Mouse (Mus musculus): ENCODE measurements around the gene Arcn1.
A peak's percentile ranks its signal among the peaks of the same experiment; 100 is the strongest.

Arcn1 gene

DNA sequence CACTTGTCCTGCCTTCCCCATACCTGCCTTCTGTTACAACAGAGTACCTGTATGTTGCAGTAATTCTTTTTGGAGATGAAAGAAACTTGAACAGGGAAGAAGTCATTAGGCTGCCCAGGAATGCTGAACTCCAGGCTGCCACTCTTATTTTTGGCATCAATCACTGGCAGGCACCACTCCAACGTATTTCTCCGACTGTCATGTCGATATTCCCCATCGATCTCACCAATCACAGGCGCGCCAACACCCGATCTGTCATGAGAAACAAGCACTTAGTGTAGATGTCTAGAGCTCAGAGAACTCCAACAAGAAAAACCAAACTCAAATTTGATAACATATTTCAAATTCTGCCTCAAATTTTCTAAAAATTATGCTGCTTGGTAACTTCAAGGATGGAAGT, 22.3 kb downstream of the Arcn1 start:
- no peak for DNase-seq (ENCODE audit: low read depth, low spot score)

DNA sequence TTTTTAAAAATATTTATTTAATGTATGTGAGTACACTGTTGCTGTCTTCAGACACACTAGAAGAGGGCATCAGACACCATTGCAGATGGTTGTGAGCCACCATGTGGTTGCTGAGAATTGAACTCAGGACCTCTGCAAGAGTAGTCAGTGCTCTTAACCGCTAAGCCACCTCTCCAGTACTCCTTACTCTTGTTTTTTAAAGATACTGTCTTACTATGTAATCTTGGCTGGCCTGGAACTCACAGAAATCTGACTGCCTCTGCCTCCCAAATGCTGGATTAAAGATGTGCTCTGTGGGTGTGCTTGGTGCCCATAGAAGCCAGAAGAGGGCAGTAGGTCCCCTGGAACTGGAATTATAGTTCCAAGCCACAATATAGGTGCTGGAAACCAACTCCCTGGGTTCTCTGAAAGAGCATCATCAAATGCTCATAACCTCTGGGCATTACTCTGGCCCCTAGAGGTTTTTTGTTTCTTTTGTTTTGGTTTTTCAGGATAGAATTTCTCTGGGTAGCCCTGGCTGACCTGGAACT, 26.9 kb downstream of the Arcn1 start:
- no peak for DNase-seq (ENCODE audit: low read depth, low spot score)

DNA sequence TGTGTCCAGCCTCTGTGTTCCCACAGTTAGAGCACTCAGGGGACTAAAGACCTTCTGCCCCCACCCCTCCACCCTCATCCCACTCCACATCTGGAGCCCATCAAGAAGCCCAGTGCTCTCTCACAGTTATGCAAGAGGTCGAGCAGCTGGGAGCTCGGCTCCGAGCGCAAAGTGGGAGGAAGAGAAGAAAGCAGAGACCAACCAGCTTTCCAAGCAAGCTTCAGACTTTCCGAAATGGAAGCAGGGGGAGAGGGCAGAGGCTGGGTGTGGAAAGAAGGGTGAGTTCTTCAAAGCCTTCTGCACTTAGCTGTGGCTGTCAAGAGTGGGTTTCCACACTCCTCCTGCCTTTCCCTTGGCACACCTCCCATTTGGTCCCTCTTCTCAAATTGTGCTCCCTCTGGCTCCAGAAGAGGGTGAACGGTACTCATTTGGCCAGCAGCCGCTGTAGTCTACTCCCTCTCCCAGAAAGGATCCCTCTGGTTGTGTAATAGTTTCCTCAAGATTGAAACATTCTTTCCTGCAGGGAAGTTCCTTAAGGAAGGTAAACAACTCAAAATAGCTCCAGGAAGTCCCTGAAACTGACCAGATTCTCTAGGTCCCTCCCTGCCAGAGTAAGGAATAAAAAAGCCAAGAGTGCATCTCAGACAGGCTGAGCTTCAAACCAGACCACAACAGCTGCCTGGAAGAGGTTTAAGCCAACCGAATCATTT, 30.2 kb downstream of the Arcn1 start:
- DNase-seq (ENCODE audit: low read depth, low spot score), result no peak

DNA sequence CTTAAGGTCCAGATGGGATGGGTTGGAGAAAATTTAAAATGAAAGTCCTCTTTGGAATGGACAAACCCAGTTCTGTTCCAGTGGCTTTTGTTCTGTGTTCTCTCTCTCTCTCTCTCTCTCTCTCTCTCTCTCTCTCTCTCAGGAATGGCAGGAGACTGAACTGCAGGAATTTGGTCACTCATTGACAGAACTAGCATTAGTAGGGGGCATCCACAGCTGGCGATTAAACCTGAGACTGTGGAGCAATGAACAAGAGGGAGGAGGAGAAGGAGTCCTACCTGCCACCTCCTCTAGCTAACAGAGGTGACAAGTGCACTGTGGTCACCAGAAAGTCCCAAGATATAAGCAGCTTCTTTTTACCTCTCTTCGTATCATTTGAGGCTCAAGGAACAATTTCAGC, 31.3 kb downstream of the Arcn1 start:
- no peak for DNase-seq (ENCODE audit: low read depth, low spot score)

DNA sequence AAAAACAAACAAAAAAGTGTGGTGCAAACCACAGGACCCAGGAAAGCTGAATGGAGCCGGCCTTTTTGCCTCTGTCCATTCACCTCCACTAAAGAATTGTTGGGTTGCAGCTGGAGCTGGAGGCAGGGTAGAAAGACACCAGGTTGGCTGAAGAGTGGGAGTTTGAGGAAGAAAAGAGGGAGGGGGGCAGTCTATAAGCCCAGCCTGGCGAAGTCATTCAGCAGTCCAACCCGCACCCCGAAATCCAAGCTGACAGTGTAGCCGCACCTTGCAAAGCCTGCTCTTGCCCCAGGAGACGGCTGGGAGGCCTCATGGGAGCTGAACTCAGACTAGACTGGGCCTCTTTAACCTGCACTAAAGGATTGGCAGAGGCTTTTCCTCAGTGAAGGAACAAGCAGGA, 31.8 kb downstream of the Arcn1 start:
- DNase-seq (ENCODE audit: low read depth, low spot score), result no peak

DNA sequence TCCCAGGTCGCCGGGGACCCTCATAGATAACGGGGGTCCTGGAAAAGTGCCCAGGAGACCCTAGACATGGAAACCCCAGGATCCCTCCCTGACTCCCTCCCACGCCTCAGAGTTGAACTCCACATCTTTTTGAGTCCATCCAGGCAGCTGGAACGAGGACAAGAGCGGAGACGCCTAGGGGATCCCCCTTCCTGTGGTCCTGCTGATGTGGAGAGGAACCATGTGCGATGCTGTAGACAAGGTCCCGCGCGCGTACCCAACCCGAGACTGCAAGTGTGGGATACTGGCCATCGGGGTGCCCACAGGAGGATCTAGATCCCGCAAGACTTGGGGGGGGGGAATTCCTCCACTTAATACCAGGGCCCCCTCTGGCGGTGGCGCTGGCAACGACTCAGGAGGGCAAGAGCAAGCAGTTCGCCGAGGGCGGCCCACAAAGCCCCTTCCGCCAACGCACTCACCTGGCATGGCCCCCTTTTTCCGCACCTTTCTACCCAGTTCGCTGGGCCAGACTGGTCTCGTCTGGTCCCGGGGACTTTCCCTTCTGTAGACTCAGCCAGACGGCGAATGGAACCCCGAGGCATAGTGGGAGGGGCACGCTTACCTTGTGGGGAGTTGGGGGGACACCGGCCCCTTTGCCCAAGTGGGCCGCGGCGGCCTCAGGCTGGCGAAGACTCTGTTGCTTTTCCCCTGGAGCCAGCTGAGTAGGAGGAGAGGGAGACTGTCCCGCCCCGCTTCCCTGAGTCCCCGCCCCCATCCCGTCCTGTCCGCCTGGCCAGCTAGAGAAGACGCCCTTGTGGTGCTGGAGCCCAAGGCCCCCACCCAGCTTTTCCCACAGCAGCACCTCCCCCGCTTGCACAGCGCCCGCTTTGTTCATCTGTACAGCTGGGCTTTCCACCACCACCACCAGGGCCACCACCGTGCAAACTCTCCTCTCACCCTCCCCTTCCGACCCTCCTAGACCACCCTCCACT, 32.8 kb downstream of the Arcn1 start, which contains the start of gene Phldb1:
Gene Phldb1 (minus strand): TSS at position 675 of the 971 bp plus-strand sequence.
- DNase-seq (ENCODE audit: low read depth, low spot score), result peak; percentile 64

DNA sequence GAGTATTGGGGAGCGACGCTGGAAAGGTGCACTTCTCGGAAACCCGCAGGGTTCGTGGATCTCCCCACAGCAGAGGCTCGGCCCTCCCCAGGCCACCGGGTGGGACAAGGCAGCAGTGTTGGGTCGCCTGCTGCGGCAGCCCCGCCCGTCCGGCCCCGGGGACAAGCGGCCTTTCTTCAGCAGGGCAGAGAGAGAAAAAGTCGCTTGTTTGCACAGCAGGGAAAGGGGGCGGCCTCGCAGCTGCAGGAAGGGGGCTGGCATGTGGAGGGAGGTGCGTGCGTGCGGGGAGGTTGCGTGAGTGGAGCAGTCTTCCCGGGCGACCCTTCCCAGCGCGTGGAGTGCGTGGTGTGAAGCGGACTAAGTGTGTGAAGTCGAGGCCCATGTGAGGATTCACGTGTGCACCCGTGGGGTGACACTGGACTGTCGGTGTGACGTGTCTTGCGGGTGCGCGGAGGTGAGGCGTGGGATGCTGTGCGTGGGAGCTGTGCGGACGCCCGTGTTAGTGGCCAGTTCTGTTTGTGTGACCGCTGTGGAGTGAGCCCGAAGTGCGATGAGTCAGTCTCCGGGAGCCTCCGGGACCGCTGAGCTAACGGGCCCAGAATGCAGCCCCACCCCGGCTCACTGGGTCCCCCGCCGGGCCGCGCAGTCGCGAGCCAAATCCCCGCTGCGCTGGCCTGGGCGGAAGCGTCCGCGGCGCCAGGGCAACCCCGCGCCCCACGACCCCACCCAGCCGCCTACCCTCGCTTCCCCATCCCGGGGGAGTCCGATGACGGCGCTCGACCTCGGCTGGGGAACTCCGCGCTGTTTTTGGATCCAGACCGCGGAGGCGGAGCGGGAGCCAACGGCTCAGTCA, 33.7 kb downstream of the Arcn1 start:
- DNase-seq (ENCODE audit: low read depth, low spot score), result no peak

DNA sequence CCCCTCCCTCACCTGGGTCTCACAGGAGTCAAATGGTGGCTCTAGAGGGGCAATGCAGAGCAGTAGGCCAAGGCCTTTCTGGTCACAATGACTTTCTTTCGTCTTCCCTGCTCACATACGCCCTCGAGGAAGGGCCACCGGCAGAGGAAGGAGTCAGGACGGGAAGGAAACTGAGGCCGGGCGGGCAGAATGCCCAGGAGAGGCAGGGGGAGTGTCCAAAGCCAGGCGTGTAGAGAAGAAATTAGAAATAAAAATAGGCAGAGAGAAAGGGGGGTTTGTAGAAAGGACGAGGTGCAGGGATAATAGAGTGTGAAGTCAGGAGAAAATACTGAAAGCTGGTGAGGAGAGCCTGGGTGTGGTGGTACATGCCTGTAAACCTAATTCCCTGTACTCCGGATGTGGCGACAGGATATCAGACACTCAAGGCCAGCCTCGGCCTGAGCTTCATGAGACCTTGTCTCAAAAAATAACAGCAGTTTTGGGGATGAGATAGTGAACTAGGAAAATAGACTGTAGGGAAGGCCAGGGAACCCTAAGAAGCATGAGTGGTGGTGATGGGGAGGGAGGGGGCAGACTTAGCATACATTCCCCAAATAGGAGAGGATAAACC, 34.6 kb downstream of the Arcn1 start:
- no peak for DNase-seq (ENCODE audit: low read depth, low spot score)

DNA sequence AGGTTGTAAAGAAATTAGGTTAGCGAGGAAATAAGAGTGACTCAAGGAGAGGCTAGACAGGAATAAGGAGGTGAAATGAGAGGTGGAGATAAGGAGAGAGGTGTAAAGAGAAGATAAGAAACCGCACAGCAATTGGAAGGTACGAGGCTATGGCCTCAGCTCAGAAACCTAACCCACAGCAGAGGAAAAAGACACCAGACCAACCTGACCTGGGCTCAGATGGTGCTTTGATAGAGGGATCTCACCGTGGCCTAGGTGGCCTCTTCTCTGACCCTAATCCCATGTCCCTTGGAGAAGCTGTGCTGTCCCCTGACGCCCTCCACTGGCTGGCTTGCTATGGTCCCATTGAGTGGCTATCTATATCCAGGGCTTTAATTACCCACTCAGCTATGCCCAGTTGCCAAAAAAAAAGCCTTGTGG, 35.5 kb downstream of the Arcn1 start:
- DNase-seq (ENCODE audit: low read depth, low spot score), result no peak

DNA sequence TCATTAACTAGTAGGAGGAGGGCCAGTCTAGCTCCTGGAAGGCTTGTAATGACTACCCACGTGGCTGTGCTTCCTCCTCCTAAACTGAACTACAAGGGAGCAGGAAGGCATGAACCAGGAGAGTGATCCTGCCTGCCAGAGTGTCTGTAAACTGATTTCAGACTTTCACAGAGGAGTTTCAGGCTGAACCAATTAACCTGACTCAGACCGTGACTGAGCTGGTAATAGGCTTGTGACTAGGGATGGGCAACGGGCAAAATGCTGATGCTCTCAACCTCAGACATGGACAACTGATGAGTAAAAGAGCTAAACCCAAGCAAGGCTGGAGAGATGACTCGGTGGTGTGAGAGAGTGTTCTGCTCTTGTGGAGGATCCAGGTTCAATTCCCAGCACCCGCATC, 40.2 kb downstream of the Arcn1 start:
- DNase-seq (ENCODE audit: low read depth, low spot score), result no peak

DNA sequence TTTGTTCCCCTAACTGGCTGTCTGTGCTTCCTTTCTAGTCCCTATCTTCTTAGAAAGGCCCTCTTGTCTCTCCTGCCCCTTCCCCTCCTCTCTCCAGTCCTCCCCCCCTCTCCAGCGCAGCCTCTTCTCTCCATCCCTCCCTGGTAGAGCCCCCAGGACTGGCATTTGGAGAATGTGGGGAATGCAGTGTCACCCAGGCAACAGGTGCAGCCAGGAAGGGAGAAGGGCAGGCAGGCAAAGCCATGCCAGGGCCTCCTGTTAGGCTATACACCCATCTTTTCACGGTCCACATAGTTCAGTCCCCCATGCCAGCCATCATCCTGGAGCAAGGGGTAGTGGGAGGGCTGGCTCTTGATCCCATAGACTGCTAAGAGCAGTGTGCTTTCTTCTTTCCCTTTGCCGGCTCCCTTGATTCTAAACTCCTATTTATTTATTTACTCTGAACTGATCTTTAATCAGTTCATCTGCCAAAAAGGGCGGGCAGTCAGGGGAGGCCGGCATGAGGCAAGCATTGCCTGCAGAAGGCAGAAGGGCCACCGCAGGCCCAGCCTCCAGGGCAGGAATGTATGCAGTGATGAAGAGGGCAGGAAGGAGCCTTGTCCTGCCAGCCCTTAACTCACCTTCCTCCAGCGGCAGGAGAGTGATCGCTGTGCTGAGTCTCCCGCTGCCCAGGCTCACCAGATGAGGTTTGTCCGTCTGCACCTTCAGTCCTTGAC, 41.1 kb downstream of the Arcn1 start:
- no peak for DNase-seq (ENCODE audit: low read depth, low spot score)

DNA sequence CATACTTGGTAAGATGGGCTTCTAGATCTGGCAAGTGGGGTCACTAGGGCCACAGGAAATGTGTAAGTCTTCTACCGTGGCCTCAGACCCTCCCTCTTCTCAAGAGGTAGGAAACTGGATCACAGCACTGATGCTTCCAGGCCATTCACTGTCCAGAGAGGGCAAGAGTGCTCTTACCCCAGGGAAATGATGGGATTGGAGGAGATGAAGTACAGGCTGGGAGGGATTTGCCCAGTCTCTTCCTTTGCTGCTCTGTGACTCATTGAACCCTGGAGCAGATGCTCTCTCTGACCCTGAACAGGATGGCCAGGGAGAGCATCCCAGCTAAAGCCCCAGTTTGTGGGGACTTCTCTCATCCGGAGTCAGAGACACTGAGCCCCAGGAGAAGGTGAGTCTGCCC, 43.0 kb downstream of the Arcn1 start:
- no peak for DNase-seq (ENCODE audit: low read depth, low spot score)

DNA sequence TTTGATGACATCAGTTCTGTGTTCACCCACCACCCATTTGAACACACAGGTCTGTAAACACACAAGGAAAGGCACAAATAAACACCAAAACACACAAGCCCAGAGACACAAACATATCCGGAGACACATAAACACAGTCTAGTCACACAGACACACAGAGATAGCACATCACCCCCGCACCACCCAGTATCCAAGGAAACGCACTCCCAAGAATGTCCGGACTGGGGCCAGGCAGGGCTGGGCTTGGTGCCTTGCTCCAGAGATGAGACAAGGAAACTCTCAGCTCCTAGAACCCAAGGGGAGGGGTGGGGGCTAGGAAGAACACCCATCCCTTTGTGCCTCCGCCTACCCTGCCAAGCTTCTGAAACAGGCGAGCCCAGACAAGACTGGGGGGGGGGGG, 43.4 kb downstream of the Arcn1 start:
- DNase-seq (ENCODE audit: low read depth, low spot score), result peak; percentile 55

DNA sequence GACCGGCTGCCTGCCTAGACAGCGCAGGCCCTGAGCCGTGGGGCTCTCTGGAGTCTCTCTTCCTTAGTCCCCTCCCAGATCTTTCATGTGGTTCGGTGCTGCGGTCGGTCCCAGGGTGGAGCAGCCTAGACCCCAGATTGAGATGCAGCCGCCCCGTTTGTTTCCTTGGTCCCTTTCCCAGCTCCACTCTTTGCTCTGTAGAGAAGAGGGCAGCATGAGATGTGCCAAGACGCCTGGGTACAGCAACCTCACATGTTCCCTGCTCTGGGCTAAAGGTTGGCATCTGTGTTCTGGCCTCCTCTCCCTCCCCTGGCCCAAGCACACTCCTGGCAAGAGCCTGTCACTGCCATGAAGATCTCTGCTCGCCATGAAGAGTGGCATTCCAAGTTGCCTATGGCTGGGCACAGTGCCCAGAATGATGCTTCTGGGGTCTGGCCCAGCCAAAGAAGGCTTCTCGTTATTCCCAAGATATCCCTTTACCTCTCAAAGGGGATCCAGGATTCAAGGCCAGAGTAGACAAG, 44.1 kb downstream of the Arcn1 start:
- DNase-seq (ENCODE audit: low read depth, low spot score), result no peak

DNA sequence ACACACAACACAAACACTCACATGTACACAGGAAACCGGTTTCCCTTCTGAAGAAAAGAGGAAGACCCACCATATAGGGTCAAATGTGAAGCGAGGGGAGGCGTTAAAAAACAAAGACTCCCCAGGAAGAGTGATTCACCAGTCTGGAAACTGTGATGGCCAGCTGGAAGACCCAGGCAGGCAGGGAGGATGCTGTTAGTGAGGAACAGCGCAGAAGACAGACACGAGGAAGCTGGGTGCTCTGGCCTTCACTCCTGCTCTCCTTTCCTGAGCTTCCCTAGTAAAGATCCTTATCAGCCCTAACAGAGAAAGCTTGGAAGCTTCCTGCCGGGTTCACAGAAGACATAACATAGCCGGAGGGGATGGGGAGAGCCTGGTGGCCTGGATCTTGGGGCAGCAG, 44.6 kb downstream of the Arcn1 start:
- no peak for DNase-seq (ENCODE audit: low read depth, low spot score)

DNA sequence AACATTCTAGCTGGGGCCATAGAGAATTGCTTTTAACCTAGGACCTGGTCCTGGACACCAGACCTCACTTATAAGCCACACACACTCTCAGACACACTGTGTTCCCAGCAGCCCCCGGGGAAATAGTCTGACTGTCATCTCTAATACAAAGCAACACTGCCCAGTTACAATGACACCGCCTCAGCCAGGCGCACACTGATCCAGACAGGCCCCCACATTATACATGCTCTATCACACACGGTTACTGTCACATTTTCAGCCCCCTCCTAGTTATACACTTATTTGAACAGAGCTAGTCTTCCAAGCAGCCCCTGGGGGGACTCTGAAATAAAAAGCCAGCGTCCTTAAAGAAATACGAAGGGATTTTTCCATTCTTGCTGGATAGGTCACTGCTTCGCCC, 45.1 kb downstream of the Arcn1 start:
- DNase-seq (ENCODE audit: low read depth, low spot score), result no peak

DNA sequence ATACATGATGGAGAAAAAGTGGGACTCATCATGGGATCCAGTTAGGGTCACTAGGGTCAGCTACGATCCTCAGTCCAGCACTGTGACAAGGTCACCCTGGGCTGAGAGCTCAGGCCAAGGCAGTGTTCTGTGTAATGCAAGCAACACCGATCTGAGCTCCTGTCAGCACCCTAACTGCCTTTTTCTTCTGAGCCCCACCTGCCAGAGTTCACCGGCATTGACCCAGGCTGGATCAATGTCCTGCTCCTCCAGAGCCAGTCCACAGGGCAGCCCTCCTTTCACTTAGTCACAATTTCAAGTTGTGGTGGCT, 45.8 kb downstream of the Arcn1 start:
- no peak for DNase-seq (ENCODE audit: low read depth, low spot score)

DNA sequence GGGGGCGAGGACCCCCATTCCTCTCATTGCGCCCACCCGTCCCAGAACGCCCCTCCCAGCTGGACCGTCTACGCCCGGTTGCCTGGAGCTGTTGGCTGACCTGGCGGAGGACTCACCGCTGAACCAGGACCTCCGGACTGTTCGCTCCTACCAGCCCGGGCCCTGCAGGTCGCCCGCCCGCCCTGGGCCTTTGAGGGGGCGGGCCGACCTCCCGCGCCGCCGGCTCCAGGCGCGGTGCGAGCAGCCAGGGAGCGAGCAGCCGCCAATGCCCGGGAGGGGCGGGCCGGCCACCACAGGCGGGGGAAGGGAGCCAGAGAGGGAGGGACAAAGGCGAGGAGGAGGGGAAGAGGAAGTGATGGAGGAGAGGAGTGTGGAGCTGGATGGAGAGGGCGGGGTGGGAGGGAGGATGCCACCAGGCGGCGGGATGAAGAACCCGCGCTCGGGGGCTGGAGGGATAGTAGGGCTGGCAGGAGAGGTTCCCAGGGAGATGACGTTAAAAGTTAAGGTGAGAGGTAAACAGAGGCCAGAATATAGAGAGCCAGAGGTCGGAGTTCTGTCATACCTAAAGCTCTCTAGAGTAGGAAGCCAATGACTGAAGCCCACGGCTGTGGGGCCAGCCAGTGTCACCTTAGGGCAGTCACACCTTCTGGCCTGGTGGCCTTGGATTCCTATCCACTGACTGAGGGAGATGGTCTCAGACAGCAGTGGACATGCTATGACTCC, 46.3 kb downstream of the Arcn1 start:
- DNase-seq (ENCODE audit: low read depth, low spot score), result peak; percentile 74

DNA sequence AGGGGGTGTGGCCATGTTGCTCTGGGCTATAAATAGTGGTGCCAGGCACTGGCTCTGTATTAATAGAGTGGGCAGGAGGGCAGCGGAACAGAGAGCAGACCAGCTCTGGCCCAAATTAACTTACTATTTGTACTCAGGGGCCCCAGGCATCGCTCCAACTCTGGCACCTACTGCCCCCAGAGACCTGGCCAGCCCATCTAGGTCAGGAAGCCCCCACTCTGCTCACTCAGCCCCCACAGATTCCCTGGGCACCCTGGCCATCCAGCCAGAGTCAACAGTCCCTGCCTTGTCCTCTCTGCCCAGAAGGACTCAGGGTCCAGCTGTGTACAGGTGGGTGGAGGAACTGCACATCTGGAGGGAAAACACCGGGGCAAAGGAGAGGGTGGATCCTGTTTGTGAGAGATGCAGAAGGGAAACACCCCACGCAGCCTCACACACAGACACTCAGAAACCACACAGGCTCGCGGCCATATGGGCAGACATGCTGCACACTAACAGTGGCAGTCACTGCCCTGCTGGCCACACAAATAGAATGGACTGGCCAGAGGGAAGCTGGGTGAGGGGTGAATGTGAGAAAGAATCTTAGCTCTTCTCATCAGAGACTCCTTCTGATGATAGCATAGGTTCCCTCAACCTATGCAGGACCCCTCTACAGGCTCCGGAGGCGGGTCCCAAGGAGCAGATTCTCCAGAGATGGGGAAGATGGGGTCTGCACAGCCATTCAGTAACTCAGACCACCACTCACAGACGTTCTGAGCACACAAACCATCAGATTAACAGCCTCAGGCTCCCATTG, 47.1 kb downstream of the Arcn1 start:
- DNase-seq (ENCODE audit: low read depth, low spot score), result no peak

All from telencephalon, adult 2 months (tissue).